Mouse (Mus musculus): ENCODE data around the gene Sgms1. TPM values are rescaled to one million over a fixed set of nuclear protein-coding genes. Genes with fewer than 3 reads are reported as not detected.

The Sgms1 gene
- polyA plus RNA-seq, 1 experiment from 2014 or later = 19.2 TPM

- H3K4me2 ChIP-seq (replicated peaks) = no peak overlapping the region
- H3K9me3 ChIP-seq (ENCODE audit: control insufficient read depth, low read length) = no peaks in the 10 kb centered on the region
- 69% methylated on average over 6 of the region's 7 CpGs for WGBS
Observed at GRCm38 (mm10) chr19:32376886-32377535, 12.5 kb downstream of the Sgms1 start.

GRCm38 (mm10) chr19:32376054-32376453 lies 13.5 kb downstream of the Sgms1 start:
- 84% methylated on average over 4 of the region's 4 CpGs for WGBS
- H3K4me2 ChIP-seq (replicated peaks) = no peak overlapping the region
- no peaks in the 10 kb centered on the region for H3K27me3 ChIP-seq (ENCODE audit: control insufficient read depth, insufficient read depth, low read length)
- DNase-seq (ENCODE audit: low spot score) (no peak), ATAC-seq (ENCODE audit: low FRiP score) (no peak)
- H3K9ac ChIP-seq = no peak overlapping the region
- no peaks in the 10 kb centered on the region for H3K36me3 ChIP-seq (replicated peaks; ENCODE audit: control insufficient read depth, insufficient read depth)
- H3K4me3 ChIP-seq (replicated peaks; ENCODE audit: low read length) = no peak overlapping the region
- no peak overlapping the region for H3K27ac ChIP-seq
- no peaks in the 10 kb centered on the region for H3K9me3 ChIP-seq (ENCODE audit: control insufficient read depth, low read length)
- H3K4me1 ChIP-seq (replicated peaks; ENCODE audit: control insufficient read depth, insufficient read depth, low read length) = peaks cover 7% of the 10 kb centered on the region

More at GRCm38 (mm10) chr19:32376886-32377535, 12.5 kb downstream of the Sgms1 start:
- Histone ChIP-seq H3K4me3 (replicated peaks; ENCODE audit: low read length) (no peak overlapping the region), H3K27ac (no peak overlapping the region), H3K36me3 (replicated peaks; ENCODE audit: control insufficient read depth, insufficient read depth) (no peaks in the 10 kb centered on the region), H3K27me3 (ENCODE audit: control insufficient read depth, insufficient read depth, low read length) (no peaks in the 10 kb centered on the region), H3K4me1 (replicated peaks; ENCODE audit: control insufficient read depth, insufficient read depth, low read length) (peaks cover 14% of the 10 kb centered on the region), H3K9ac (no peak overlapping the region)
- no peak for DNase-seq (ENCODE audit: low spot score)
- ATAC-seq (ENCODE audit: low FRiP score) = no peak

- Histone ChIP-seq H3K4me1 (replicated peaks; ENCODE audit: control insufficient read depth, insufficient read depth, low read length) (peaks cover 7% of the 10 kb centered on the region), H3K4me3 (replicated peaks; ENCODE audit: low read length) (no peak overlapping the region), H3K27ac (no peak overlapping the region), H3K36me3 (replicated peaks; ENCODE audit: control insufficient read depth, insufficient read depth) (no peaks in the 10 kb centered on the region), H3K4me2 (replicated peaks) (no peak overlapping the region), H3K9ac (no peak overlapping the region), H3K9me3 (ENCODE audit: control insufficient read depth, low read length) (no peaks in the 10 kb centered on the region), H3K27me3 (ENCODE audit: control insufficient read depth, insufficient read depth, low read length) (no peaks in the 10 kb centered on the region)
- 91% methylated on average over 4 of the region's 4 CpGs for WGBS
- no peak for ATAC-seq (ENCODE audit: low FRiP score)
- DNase-seq (ENCODE audit: low spot score) = no peak
Observed at GRCm38 (mm10) chr19:32375473-32375985, 14.0 kb downstream of the Sgms1 start.

GRCm38 (mm10) chr19:32374751-32375150 lies 14.8 kb downstream of the Sgms1 start:
- no peak overlapping the region for H3K4me3 ChIP-seq (replicated peaks; ENCODE audit: low read length)
- no peaks in the 10 kb centered on the region for H3K36me3 ChIP-seq (replicated peaks; ENCODE audit: control insufficient read depth, insufficient read depth)
- no peaks in the 10 kb centered on the region for H3K27me3 ChIP-seq (ENCODE audit: control insufficient read depth, insufficient read depth, low read length)
- ATAC-seq (ENCODE audit: low FRiP score) (no peak), DNase-seq (ENCODE audit: low spot score) (no peak)
- H3K9me3 ChIP-seq (ENCODE audit: control insufficient read depth, low read length) = no peaks in the 10 kb centered on the region
- no peak overlapping the region for H3K4me2 ChIP-seq (replicated peaks)
- H3K4me1 ChIP-seq (replicated peaks; ENCODE audit: control insufficient read depth, insufficient read depth, low read length) = peaks cover 7% of the 10 kb centered on the region
- WGBS = 96% methylated on average over 10 of the region's 10 CpGs
- H3K9ac ChIP-seq = no peak overlapping the region
- no peak overlapping the region for H3K27ac ChIP-seq

- Histone ChIP-seq H3K9me3 (ENCODE audit: control insufficient read depth, low read length) (no peaks in the 10 kb centered on the region), H3K4me1 (replicated peaks; ENCODE audit: control insufficient read depth, insufficient read depth, low read length) (peaks cover 7% of the 10 kb centered on the region), H3K27me3 (ENCODE audit: control insufficient read depth, insufficient read depth, low read length) (no peaks in the 10 kb centered on the region), H3K36me3 (replicated peaks; ENCODE audit: control insufficient read depth, insufficient read depth) (no peaks in the 10 kb centered on the region), H3K4me2 (replicated peaks) (no peak overlapping the region), H3K27ac (no peak overlapping the region), H3K4me3 (replicated peaks; ENCODE audit: low read length) (no peak overlapping the region), H3K9ac (no peak overlapping the region)
- WGBS = 76% methylated on average over 16 of the region's 16 CpGs
- DNase-seq (ENCODE audit: low spot score) = no peak
- no peak for ATAC-seq (ENCODE audit: low FRiP score)
Observed at GRCm38 (mm10) chr19:32373865-32374655, 15.5 kb downstream of the Sgms1 start.

- ATAC-seq (ENCODE audit: low FRiP score) (no peak), DNase-seq (ENCODE audit: low spot score) (no peak)
- H3K4me1 ChIP-seq (replicated peaks; ENCODE audit: control insufficient read depth, insufficient read depth, low read length) = no peaks in the 10 kb centered on the region
- H3K4me2 ChIP-seq (replicated peaks) = no peak overlapping the region
- H3K4me3 ChIP-seq (replicated peaks; ENCODE audit: low read length) = no peak overlapping the region
- H3K9ac ChIP-seq = no peak overlapping the region
- no peak overlapping the region for H3K27ac ChIP-seq
- no peaks in the 10 kb centered on the region for H3K36me3 ChIP-seq (replicated peaks; ENCODE audit: control insufficient read depth, insufficient read depth)
- H3K27me3 ChIP-seq (ENCODE audit: control insufficient read depth, insufficient read depth, low read length) = no peaks in the 10 kb centered on the region
- no peaks in the 10 kb centered on the region for H3K9me3 ChIP-seq (ENCODE audit: control insufficient read depth, low read length)
- WGBS = 91% methylated on average over 4 of the region's 4 CpGs
Observed at GRCm38 (mm10) chr19:32372373-32372772, 17.1 kb downstream of the Sgms1 start.

GRCm38 (mm10) chr19:32367333-32367732 lies 22.2 kb downstream of the Sgms1 start:
- Histone ChIP-seq H3K27ac (no peak overlapping the region), H3K9me3 (ENCODE audit: control insufficient read depth, low read length) (no peaks in the 10 kb centered on the region), H3K9ac (no peak overlapping the region), H3K4me1 (replicated peaks; ENCODE audit: control insufficient read depth, insufficient read depth, low read length) (no peaks in the 10 kb centered on the region), H3K4me3 (replicated peaks; ENCODE audit: low read length) (no peak overlapping the region), H3K4me2 (replicated peaks) (no peak overlapping the region), H3K27me3 (ENCODE audit: control insufficient read depth, insufficient read depth, low read length) (no peaks in the 10 kb centered on the region), H3K36me3 (replicated peaks; ENCODE audit: control insufficient read depth, insufficient read depth) (no peaks in the 10 kb centered on the region)
- 88% methylated on average over 8 of the region's 8 CpGs for WGBS
- ATAC-seq (ENCODE audit: low FRiP score) = no peak
- DNase-seq (ENCODE audit: low spot score) = no peak

GRCm38 (mm10) chr19:32366406-32366805 lies 23.1 kb downstream of the Sgms1 start:
- no peaks in the 10 kb centered on the region for H3K36me3 ChIP-seq (replicated peaks; ENCODE audit: control insufficient read depth, insufficient read depth)
- H3K4me1 ChIP-seq (replicated peaks; ENCODE audit: control insufficient read depth, insufficient read depth, low read length) = no peaks in the 10 kb centered on the region
- no peaks in the 10 kb centered on the region for H3K9me3 ChIP-seq (ENCODE audit: control insufficient read depth, low read length)
- DNase-seq (ENCODE audit: low spot score) (no peak), ATAC-seq (ENCODE audit: low FRiP score) (no peak)
- WGBS = 87% methylated on average over 9 of the region's 9 CpGs
- no peak overlapping the region for H3K9ac ChIP-seq
- no peak overlapping the region for H3K4me3 ChIP-seq (replicated peaks; ENCODE audit: low read length)
- H3K27ac ChIP-seq = no peak overlapping the region
- no peaks in the 10 kb centered on the region for H3K27me3 ChIP-seq (ENCODE audit: control insufficient read depth, insufficient read depth, low read length)
- no peak overlapping the region for H3K4me2 ChIP-seq (replicated peaks)

GRCm38 (mm10) chr19:32365111-32365510 lies 24.4 kb downstream of the Sgms1 start:
- H3K4me2 ChIP-seq (replicated peaks) = no peak overlapping the region
- H3K4me1 ChIP-seq (replicated peaks; ENCODE audit: control insufficient read depth, insufficient read depth, low read length) = no peaks in the 10 kb centered on the region
- no peak for ATAC-seq (ENCODE audit: low FRiP score)
- DNase-seq (ENCODE audit: low spot score) = no peak
- H3K9me3 ChIP-seq (ENCODE audit: control insufficient read depth, low read length) = no peaks in the 10 kb centered on the region
- H3K27me3 ChIP-seq (ENCODE audit: control insufficient read depth, insufficient read depth, low read length) = no peaks in the 10 kb centered on the region
- H3K36me3 ChIP-seq (replicated peaks; ENCODE audit: control insufficient read depth, insufficient read depth) = no peaks in the 10 kb centered on the region
- H3K4me3 ChIP-seq (replicated peaks; ENCODE audit: low read length) = no peak overlapping the region
- no peak overlapping the region for H3K9ac ChIP-seq
- no peak overlapping the region for H3K27ac ChIP-seq
- 92% methylated on average over 6 of the region's 6 CpGs for WGBS
